Mouse (Mus musculus) urinary bladder, postnatal 25 days (tissue): ENCODE data around the gene Gpd1.
"Not testable (repeated sequence)": the region's sequence is repeated elsewhere in the genome, so short reads cannot be mapped to it uniquely, and the experiment has no call there.

Source experiments
- DNase-seq: peaks from one replicate; pipeline ENCODE4 v3.0.0; 2022; ENCODE audit warnings: low spot score

Gpd1 gene

DNA sequence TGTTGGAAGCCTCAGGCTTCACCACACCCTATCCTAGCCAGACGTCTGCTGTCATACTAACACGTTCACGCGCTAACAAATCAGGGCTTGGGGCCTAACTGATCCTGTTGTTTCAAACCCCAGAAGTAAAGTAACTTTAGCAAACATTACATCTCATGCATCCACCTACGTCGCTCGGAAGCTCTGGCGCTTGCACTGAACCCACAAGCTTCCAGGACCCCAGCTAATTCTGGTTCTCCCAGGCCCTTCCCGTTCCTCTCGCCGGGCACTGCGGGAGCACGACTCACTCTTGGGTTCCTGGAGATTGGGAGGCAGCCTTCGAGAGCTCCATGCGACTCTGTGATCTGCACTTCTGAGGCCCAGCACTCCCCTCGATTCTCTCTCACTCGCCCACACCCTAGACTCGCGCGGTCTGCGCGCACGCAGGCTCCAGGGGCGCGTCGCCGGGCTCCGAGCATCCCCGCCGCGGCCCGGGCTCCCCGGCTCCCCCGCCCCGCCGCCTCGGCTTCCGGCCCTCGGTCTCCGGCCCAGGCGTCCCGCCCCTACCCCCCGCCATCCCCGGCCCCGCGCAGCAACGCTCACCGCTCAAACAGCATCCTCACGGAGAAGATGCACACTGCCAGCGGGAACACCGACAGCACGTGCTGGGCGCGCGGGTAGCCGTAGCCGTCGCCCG lies 54.4 kb downstream of the Gpd1 start:
- peak; percentile 29 for DNase-seq

DNA sequence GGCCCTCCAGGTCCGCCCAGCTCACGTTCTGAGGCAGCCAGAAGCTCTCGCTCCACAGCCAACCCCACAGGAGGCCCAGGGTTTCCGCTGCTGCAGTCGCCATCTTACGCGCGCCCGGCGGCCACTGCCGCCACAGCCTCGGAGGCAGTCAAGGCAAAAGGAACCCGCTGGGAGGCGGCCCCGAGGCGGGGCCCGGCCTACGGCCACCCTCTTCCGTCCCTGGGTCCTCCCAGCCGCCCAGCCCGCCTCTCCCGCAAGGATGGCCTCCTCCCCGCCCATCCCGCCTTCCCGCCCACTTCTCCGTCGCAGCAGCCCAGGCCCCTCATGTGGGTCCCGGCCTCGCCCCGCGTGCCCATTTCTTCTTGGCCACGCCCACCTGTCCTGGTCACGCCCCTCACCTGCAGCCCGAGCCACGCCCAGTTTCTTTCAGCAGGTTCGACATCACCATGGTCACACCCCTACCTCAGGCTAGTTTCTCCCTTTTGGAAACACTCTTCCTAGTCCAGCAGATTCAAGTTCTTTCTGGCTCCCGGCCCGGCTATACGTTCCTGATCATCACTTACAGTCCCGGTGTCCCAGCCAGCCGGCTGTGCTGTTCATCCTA lies 55.1 kb downstream of the Gpd1 start:
- DNase-seq = peak; percentile 84

DNA sequence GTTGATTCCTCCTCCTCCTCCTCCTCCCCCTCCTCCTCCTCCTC lies 55.4 kb downstream of the Gpd1 start, which contains the start of gene Cers5:
Gene Cers5, minus strand, starts transcription at position 5 of the 44 bp plus-strand sequence.
- DNase-seq = not testable (repeated sequence)

DNA sequence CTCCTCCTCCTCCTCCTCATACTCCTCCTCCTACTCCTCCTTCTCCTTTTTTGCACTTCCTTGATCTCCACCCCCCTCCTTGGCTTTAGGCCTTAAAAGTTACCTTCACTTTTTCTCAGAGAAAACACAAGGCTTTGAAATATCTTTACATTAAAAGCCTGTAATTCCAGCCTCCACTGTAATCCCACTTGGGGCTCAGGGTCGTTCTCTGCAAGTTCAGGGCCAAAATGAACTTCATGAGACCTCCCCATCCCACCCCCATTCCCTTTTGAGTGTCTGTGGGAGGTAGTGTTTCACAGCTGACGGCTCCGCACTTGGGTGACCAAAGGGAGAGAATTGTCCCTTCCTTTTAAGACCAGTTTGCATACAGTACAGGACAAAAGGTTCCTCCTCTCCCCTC lies 55.6 kb downstream of the Gpd1 start:
- DNase-seq = no peak
